Mouse (Mus musculus) liver, adult 2 months (tissue): Measurements from ENCODE around the gene Slc2a5. TPM values are rescaled to one million over a fixed set of nuclear protein-coding genes. Genes with fewer than 3 reads are reported as not detected.

Experiments used
- DNase-seq: peaks from one replicate; pipeline ENCODE4 v3.0.0-alpha.2; 2011; ENCODE audit warnings: low read depth, low spot score; ENCODE audit errors: extremely low read depth
- H3K27ac ChIP-seq: fragments of 200-500 bp; replicated peaks from 2 replicates; pipeline ENCODE4 v1.5.1; 2012; ENCODE audit warnings: low read depth, mild to moderate bottlenecking, control low read depth, inconsistent platforms, low read length; ENCODE audit not compliant: insufficient read depth
- H3K27me3 ChIP-seq: fragments of 200-500 bp; 2 replicates; pipeline ENCODE4 v1.6.1; 2012; ENCODE audit warnings: mild to moderate bottlenecking, moderate library complexity, low read length, inconsistent platforms; ENCODE audit not compliant: control insufficient read depth, insufficient read depth
- H3K36me3 ChIP-seq: fragments of 200-500 bp; 2 replicates; pipeline ENCODE4 v1.6.1; 2012; ENCODE audit warnings: low read length, inconsistent platforms; ENCODE audit not compliant: control insufficient read depth, insufficient read depth
- H3K4me1 ChIP-seq: fragments of 200-500 bp; 2 replicates; pipeline ENCODE4 v1.6.1; 2011; ENCODE audit warnings: low read length; ENCODE audit not compliant: control insufficient read depth, insufficient read depth
- H3K4me3 ChIP-seq: fragments of 200-500 bp; 2 replicates; pipeline ENCODE4 v1.5.1; 2011; ENCODE audit warnings: low read depth, mild to moderate bottlenecking, control low read depth, low read length, moderate library complexity; ENCODE audit not compliant: insufficient read depth
- H3K79me2 ChIP-seq: fragments of 200-500 bp; 2 replicates; pipeline ENCODE4 v1.6.1; 2012; ENCODE audit warnings: inconsistent platforms, mild to moderate bottlenecking, low read length, moderate library complexity; ENCODE audit not compliant: control insufficient read depth, insufficient read depth
- H3K9ac ChIP-seq: fragments of 200-500 bp; 2 replicates; pipeline ENCODE4 v1.6.1; 2012; ENCODE audit warnings: low read depth, mild to moderate bottlenecking, control low read depth, inconsistent platforms, low read length
- CTCF ChIP-seq: fragments of 200-500 bp; IDR thresholded peaks from 2 replicates; pipeline ENCODE4 v1.5.1; 2011; ENCODE audit warnings: low read depth, low read length, control low read depth
- POLR2A ChIP-seq: fragments of 200-500 bp; IDR thresholded peaks from 2 replicates; pipeline ENCODE4 v1.6.1; 2011; ENCODE audit warnings: low read length, control low read depth; ENCODE audit not compliant: insufficient read depth; ENCODE audit errors: extremely low read depth
- WGBS: fragments of 180-500 bp; shearing (Covaris S2); methylation state at CpG from one replicate; pipeline ENCODE4 v1.1.7; 2018; 5-methylcytosine and 5-hydroxymethylcytosine counted together
- polyA plus RNA-seq: library from polyadenylated mRNA; depleted of rRNA; stranded (reverse); fragments of >200 nt; gene quantifications from 2 replicates; pipeline ENCODE4 v1.2.3, GENCODE M21; 2012; rRNA removed
- total RNA-seq: library from RNA; depleted of rRNA; stranded (reverse); fragments of >200 nt; gene quantifications from 2 replicates; pipeline ENCODE4 v1.2.3, GENCODE M21; 2014; rRNA removed

Slc2a5 gene
- total and polyA plus RNA-seq, 2 experiments: 2.9 to 7.8 TPM

GRCm38 (mm10) chr4:150176535-150176934 is 57.5 kb downstream of the Slc2a5 start:
- H3K79me2 ChIP-seq: no peaks in the 10 kb centered on the region
- WGBS: 6% methylated on average over 7 of the region's 7 CpGs
- no peaks in the 10 kb centered on the region for H3K36me3 ChIP-seq
- no peaks in the 10 kb centered on the region for H3K4me1 ChIP-seq
- TF ChIP-seq POLR2A (no peak), CTCF (peak; percentile 95)
- DNase-seq: peak; percentile 31
- no peak overlapping the region for H3K4me3 ChIP-seq
- no peak overlapping the region for H3K27ac ChIP-seq
- no peak overlapping the region for H3K9ac ChIP-seq
- H3K27me3 ChIP-seq: no peaks in the 10 kb centered on the region

DNA sequence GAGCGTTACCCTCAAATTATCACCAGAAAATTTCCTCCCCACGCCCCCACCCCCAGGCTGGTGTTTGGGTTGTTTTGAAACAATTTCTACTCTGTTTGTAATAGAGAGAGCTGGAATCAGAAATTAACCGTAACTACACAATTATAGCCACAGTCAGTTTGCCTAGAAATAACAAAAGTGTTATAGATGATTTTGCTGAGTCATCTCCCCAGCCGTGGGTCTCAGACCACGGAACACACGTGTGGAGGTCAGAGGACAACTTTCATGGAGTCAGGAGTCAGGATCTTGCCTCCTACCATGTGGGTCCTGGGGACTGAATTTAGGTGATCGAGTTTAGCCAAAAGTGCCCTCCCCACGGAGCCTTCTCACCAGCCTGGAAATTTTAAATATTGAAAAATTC is 58.0 kb downstream of the Slc2a5 start:
- no peak for DNase-seq
- H3K27me3 ChIP-seq: no peaks in the 10 kb centered on the region
- no peaks in the 10 kb centered on the region for H3K36me3 ChIP-seq
- no peaks in the 10 kb centered on the region for H3K4me1 ChIP-seq
- H3K9ac ChIP-seq: no peak overlapping the region
- no peak for TF ChIP-seq CTCF
- no peak for TF ChIP-seq POLR2A
- H3K4me3 ChIP-seq: no peak overlapping the region
- H3K79me2 ChIP-seq: no peaks in the 10 kb centered on the region
- 62% methylated on average over 8 of the region's 8 CpGs for WGBS
- no peak overlapping the region for H3K27ac ChIP-seq

DNA sequence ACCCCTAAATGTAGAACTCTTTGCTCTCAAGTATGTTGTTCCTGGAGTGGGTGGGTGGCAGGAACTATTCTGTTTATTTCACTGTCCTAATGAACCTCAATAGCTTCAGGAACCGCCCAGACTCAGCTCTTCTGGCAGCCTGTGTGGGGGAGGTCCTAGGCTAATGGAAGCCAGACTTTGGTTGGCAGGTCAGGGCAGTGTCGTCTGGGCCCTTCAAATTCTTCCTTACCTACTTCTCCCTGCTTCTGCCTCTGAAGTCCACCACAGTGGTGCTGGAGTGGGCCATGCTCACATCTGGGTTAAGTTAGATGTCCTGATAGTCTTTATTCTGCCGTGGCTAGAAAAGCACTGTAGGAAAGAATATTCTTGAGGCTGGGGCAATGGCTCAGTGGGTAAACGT is 59.0 kb downstream of the Slc2a5 start:
- Histone ChIP-seq H3K4me1 (no peaks in the 10 kb centered on the region), H3K79me2 (no peaks in the 10 kb centered on the region), H3K9ac (no peak overlapping the region), H3K27me3 (no peaks in the 10 kb centered on the region), H3K4me3 (no peak overlapping the region), H3K36me3 (no peaks in the 10 kb centered on the region), H3K27ac (no peak overlapping the region)
- no peak for TF ChIP-seq POLR2A
- TF ChIP-seq CTCF: no peak
- no peak for DNase-seq
- WGBS: 78% methylated on average over 4 of the region's 4 CpGs

DNA sequence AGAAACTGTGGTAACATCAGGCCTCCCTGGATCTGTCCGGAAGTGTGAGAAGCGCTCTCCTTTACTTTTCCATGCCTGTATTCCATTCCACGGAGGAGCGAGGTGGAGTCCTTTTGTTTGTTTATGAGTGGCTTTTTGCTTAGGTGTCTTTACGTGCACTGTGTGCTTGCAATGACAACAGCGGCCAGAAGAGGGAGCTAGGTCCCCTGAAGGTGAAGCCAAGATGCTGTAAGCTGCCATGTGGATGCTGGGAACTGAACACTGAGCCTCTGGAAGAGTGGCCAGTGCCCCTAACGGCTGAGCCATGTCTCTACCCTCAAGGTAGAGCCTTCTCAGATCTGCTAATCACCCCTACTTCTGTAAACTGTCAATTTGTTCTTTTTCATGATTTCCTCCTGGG is 62.2 kb downstream of the Slc2a5 start:
- Histone ChIP-seq H3K79me2 (no peaks in the 10 kb centered on the region), H3K36me3 (no peaks in the 10 kb centered on the region), H3K4me1 (no peaks in the 10 kb centered on the region), H3K4me3 (no peak overlapping the region), H3K27me3 (no peaks in the 10 kb centered on the region), H3K9ac (no peak overlapping the region), H3K27ac (no peak overlapping the region)
- no peak for DNase-seq
- no peak for TF ChIP-seq POLR2A
- TF ChIP-seq CTCF: peak; percentile 12; the same call in 1 of the 2 replicates
- 86% methylated on average over 7 of the region's 7 CpGs for WGBS

DNA sequence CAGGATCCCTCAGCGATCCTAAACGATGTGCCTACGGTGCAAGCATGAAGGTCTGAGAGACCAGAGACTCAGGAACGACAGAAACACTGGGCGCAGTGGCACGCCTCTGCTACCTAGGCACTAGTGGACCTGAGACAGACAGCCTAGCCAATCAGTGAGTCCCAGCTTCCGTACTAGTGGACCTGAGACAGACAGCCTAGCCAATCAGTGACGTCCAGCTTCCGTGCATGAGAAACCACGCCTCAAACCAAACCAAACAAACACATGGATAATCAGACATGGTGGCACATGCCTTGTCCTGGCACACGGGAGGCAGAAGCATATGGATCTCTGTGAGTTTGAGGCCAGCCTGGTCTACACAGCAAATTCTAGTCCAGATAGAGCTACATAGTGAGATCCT is 69.2 kb downstream of the Slc2a5 start:
- Histone ChIP-seq H3K4me1 (no peaks in the 10 kb centered on the region), H3K36me3 (no peaks in the 10 kb centered on the region)
- DNase-seq: peak; percentile 67

DNA sequence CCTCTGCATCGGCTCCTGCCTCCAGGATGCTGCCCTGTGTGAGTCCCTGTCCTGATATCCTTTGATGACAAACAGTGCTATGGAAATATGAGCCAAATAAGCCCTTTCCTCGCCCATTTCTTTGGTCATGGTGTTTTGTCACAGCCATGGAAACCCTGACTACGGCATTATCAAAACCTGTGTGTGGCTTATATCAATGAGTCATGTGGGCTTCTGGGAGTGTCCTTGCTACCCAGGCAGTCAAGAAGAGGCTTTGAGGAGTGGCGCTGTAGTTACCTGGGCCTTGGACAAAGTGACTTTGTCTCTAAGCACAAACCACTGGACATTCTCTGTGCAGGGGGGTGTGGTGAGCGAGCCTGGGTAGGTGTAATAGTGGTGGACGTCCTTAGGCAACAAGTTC is 73.1 kb downstream of the Slc2a5 start:
- 85% methylated on average over 6 of the region's 6 CpGs for WGBS
- no peak overlapping the region for H3K4me3 ChIP-seq
- DNase-seq: no peak
- no peak overlapping the region for H3K9ac ChIP-seq
- H3K36me3 ChIP-seq: no peaks in the 10 kb centered on the region
- H3K4me1 ChIP-seq: no peaks in the 10 kb centered on the region
- H3K27me3 ChIP-seq: no peaks in the 10 kb centered on the region
- TF ChIP-seq CTCF (no peak), POLR2A (no peak)
- no peaks in the 10 kb centered on the region for H3K79me2 ChIP-seq
- H3K27ac ChIP-seq: no peak overlapping the region

More for the DNA sequence above, 69.2 kb downstream of the Slc2a5 start:
- Histone ChIP-seq H3K79me2 (no peaks in the 10 kb centered on the region), H3K9ac (no peak overlapping the region), H3K27me3 (no peaks in the 10 kb centered on the region), H3K27ac (no peak overlapping the region), H3K4me3 (no peak overlapping the region)
- TF ChIP-seq CTCF (no peak), POLR2A (no peak)
- 58% methylated on average over 11 of the region's 11 CpGs for WGBS

Other genes with a start within 250 kb of the Slc2a5 start
- 0.54 and 0.92 TPM in 2 replicates for gene Spsb1, start 164.2 kb upstream of the Slc2a5 start, total RNA-seq
- 0.91 and 1.3 TPM in 2 replicates for gene Spsb1, start 164.2 kb upstream of the Slc2a5 start, polyA plus RNA-seq
- gene H6pd, start 110.3 kb upstream of the Slc2a5 start, total RNA-seq: 121 and 187 TPM in 2 replicates
- gene H6pd, start 110.3 kb upstream of the Slc2a5 start, polyA plus RNA-seq: 183 and 205 TPM in 2 replicates
- 1.6 and 2.0 TPM in 2 replicates for gene Gpr157, start 31.9 kb upstream of the Slc2a5 start, total RNA-seq
- 1.4 and 2.0 TPM in 2 replicates for gene Gpr157, start 31.9 kb upstream of the Slc2a5 start, polyA plus RNA-seq
- gene Slc2a7, start 29.7 kb downstream of the Slc2a5 start, total RNA-seq: not detected in 2 replicates
- gene Slc2a7, start 29.7 kb downstream of the Slc2a5 start, polyA plus RNA-seq: not detected in 2 replicates
- not detected in 2 replicates for gene Car6, start 82.0 kb downstream of the Slc2a5 start, total RNA-seq
- gene Car6, start 82.0 kb downstream of the Slc2a5 start, polyA plus RNA-seq: not detected in 2 replicates
- gene Eno1, start 117.4 kb downstream of the Slc2a5 start, total RNA-seq: 386 and 392 TPM in 2 replicates
- gene Eno1, start 117.4 kb downstream of the Slc2a5 start, polyA plus RNA-seq: 283 and 350 TPM in 2 replicates
- 10.0 and 10.7 TPM in 2 replicates for gene Rere, start 162.4 kb downstream of the Slc2a5 start, total RNA-seq
- gene Rere, start 162.4 kb downstream of the Slc2a5 start, polyA plus RNA-seq: 5.8 and 8.8 TPM in 2 replicates